21 mouse cellular contexts compared by ENCODE assay signal in the genomic region with DNA sequence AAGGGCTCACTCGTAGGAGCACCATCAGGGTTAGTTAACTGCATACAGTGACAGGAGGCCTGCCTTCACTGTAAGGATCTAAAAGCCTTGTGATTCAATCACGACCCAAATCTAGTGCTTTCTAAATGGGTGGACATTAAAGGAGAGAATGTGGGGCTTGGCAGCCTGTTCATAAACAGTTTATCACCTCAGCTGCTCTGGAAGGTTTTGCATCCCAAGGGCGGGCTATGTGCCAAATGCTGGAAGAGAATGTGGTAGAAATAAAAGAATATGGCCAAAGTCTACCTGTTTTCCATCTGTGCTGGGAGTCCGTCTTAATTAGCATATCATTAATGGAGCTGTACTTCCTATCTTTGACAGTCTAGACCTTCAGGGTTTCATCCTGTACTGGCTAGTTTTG.
"Had no signal": no experiment of that assay in that cellular context is flagged by ENCODE, and none has a peak within 500 bp of the region (broad histone marks: within the 10 kb centered on the region; RNA-seq: fewer than 3 reads in every experiment).

No protein-coding gene starts in this region.

- H3K27me3 ChIP-seq: heart, embryonic 12.5 days; hindbrain, embryonic 15.5 days; kidney, embryonic 15.5 days; limb, embryonic 13.5 days; limb, embryonic 15.5 days; liver, embryonic 12.5 days had no signal

- H3K4me3 ChIP-seq: heart, embryonic 10.5 days; heart, embryonic 12.5 days; hindbrain, embryonic 13.5 days; hindbrain, embryonic 15.5 days; kidney, embryonic 15.5 days; limb, embryonic 13.5 days; limb, embryonic 15.5 days; liver, embryonic 12.5 days had no signal

- H3K4me1 ChIP-seq: hindbrain, embryonic 13.5 days; hindbrain, embryonic 15.5 days; kidney, embryonic 15.5 days; limb, embryonic 15.5 days; liver, embryonic 12.5 days had no signal

- H3K27ac ChIP-seq: heart, embryonic 10.5 days; hindbrain, embryonic 13.5 days; hindbrain, embryonic 15.5 days; kidney, embryonic 15.5 days; kidney, postnatal 0 days; limb, embryonic 13.5 days; limb, embryonic 15.5 days; liver, embryonic 12.5 days; liver, embryonic 14.5 days had no signal

- DNase-seq: gastrocnemius, postnatal 14 days; gastrocnemius, postnatal 36 days; heart, adult 18-20 months; heart, postnatal 10 days; kidney, adult 11 months; kidney, adult 2 months; kidney, adult 9 months; kidney, postnatal 14 days; kidney, postnatal 36 days; layer of hippocampus, adult 9-11 months; layer of hippocampus, postnatal 36 days had no signal
